Mouse (Mus musculus): ENCODE data around the gene Dtx2.
"Not testable (repeated sequence)": the region's sequence is repeated elsewhere in the genome, so short reads cannot be mapped to it uniquely, and the experiment has no call there.

The Dtx2 gene

DNA sequence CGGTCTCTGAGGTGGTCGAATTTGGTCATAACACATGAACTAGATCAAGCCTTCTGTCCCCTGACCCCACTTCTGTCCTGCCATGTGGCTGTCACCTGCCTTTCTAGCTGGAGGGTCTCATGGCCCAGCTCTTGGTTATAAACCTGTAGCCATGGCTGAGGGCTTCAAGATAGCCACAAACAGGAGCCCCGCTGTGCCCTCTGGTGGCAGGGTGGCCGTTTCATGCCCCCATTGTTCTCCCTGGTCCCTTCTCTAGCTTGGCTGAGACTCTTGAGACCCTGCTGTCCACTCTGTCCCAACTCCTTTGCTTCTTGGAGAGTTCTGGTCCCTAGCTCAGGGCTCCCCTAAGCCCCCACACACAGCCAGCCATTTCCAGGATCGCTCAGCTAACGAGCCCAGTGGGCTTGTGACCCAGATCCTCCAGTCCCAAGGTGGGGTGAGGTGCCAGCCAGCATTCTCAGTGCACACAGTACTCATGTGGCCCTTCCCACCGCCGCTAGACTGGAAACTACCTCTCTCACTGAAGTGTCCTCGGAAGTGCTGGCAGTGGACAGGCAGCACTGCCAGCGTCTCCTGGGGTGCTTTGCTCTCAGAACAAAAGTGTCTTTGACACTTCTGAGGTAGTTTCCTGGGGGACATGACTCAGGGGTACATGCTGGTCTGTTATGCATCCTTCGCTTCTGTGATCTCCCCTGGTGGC is 33.2 kb downstream of the Dtx2 start:
- DNase-seq (ENCODE audit: low spot score) = no peak

DNA sequence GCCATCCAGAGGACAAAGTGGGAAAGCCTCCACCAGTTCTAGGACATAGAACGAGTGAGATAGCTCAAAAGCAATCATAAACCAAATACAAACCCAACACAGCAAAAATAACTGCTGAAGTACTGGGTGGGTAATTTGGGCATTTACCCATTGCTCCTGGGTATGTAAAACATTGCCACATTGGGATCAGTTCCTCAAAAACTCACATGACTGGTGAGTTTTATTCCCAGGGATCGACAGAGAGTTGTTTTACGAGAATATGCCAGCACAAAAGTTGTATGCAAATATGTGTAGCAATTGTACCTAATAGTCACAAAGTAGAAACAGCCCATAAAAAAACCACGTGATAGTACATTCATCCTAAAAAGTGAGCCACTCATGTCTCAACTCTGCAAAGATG is 40.3 kb downstream of the Dtx2 start:
- DNase-seq (ENCODE audit: low spot score) = no peak

DNA sequence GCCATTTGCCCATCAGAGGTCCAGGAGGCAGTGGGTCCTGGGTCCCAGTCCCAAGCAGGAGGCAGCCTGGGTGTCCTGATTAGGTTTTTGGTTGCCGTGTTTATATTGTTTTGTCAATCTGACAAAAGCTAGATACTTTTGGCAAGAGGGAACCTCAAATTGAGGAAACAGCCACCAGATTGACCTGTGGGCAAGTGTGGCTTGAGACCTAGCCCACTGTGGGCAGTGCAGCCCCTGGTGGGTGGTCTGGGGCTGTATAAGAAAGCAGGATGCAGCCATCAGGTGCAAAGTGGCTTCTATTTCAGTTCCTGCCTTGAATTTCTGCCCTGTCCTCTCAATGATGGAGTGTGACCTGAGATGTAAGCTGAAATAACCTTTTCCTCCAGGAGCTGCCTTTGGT is 40.7 kb downstream of the Dtx2 start:
- DNase-seq (ENCODE audit: low spot score) = no peak

DNA sequence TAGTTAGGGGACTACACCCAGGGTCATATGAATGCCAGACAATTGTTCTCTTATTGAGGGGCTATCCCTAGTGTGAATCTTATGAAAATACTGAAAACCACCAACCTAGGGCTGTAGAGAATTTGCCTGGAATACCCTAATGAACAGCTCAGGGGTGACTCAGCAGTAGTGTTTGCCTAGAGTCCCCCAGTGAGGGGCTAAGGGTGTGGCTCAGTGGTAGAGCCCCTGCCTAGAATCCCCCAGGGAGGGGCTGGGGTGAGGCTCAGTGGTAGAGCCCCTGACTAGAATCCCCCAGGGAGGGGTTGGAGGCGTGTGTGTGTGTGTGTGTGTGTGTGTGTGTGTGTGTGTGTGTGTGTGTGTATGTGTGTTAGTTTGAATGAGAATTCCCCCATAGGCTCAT is 42.1 kb downstream of the Dtx2 start:
- no peak for DNase-seq (ENCODE audit: low spot score)

DNA sequence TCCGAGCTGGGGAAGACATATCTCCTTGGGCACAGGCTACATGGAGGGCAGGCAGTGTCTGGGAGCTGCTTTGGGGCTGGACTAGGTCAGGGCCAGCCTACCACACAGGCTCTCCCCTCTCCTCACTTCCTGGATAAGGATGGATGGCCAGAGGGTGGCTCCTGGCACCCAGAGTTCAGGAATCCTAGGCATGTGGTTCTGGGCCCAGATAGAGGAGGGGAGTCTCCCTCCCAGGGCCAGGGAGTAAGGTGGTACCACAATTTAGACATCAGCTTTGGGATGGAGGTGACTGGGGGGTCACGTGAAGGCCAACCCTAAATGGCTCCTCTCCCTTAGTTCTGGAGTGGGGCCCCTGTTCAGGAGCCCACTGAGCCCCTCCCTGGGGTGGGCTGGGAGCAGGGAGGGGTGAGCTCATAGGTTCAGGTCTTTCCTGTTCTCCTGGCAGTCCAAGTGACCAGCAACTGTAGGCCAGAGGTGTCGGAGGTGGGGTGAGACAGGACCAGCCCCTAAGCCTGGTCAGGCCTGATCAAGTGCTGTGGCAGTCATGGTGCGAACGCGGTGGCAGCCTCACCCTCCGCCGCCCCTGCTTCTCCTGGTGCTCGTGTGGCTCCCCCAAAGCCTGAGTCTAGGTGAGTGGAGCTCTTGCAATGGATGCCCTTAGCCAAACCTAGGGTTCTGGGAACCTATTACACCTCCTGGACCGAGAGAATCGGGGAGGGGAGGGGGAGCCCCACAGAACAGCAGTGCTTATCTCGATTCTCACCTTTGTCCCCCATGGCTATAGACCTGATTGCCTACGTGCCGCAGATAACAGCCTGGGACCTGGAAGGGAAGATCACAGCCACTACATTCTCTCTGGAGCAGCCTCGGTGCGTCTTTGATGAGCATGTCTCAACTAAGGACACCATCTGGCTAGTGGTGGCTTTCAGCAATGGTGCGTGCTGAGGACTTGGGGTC is 43.9 kb downstream of the Dtx2 start, which contains the start of gene Upk3b:
Upk3b (plus strand) TSS at position 239 of the 957 bp plus-strand sequence.
- DNase-seq (ENCODE audit: low spot score) = no peak

DNA sequence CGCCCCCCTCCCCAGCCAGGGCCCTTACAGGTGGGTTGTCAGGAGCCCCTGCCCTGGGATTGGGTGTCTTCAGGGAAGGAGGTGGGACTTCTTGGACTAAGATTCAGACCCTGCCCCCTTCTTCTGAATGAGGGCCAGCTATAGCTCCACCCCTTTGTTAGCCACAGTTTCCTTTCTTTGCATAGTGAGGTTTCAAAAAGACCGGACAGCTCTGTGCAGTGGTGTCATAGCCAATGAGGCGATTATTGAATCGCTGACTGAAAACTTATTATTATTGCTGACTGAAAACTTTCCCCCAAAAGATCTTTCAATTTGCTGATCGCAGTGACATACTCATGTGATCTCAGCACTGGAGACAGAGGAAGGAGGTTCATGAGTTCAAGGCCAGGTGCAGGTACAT is 45.6 kb downstream of the Dtx2 start:
- DNase-seq (ENCODE audit: low spot score) = no peak

DNA sequence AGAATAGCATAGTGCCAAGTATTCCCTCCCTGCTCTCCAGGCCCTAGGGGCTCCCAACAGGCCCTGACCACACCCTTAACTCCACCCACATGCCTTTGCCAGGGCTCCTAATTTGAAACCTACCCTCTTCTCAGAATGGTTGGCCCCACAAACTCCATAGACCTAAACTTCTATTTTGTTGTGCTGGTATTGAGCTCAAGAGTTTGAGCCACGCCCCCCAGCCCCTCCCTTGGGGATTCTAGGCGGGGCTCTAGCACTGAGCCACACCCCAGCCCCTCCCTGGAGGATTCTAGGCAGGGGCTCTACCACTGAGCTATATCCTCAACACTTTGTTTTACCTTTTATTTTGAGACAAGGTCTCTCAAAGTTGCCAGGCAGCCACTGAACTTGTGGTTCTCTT is 46.7 kb downstream of the Dtx2 start:
- DNase-seq (ENCODE audit: low spot score) = no peak

DNA sequence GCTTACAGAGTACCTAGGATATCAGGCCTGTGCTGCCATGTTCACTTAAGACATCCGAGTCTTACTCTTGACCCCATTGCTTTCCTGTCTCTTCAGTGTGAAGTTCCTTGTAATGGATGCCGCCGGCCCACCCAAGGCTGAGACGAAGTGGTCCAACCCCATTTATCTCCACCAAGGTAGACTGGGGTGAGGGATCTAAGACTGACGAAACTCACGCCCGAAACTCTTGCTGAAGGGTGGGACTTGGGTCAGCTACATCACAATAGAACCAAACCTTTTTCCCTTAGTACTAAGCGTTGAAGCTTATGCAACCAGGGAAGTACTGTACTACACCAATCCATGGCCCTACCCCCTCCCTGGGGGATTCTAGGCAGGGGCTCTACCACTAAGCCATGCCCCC is 47.1 kb downstream of the Dtx2 start:
- no peak for DNase-seq (ENCODE audit: low spot score)

DNA sequence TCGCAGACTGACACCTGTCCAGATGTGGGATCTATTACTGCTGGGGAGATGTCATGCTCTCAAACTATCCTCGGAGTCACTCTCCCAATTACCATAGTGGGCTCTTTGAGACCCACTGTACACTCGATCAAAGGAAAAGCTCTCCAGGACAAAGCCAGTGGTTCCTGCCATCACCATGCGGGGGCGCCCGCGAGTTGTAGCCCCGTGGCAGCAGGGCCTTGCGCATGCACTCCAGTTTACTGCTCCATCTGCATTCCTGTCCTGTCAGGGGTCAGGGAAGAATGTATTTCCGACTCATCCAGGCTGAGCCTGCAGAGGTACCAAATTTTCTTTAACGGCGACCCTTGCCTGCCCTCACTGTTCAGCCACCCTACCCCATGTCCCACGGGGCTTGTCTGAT is 50.3 kb downstream of the Dtx2 start:
- DNase-seq (ENCODE audit: low spot score) = no peak

DNA sequence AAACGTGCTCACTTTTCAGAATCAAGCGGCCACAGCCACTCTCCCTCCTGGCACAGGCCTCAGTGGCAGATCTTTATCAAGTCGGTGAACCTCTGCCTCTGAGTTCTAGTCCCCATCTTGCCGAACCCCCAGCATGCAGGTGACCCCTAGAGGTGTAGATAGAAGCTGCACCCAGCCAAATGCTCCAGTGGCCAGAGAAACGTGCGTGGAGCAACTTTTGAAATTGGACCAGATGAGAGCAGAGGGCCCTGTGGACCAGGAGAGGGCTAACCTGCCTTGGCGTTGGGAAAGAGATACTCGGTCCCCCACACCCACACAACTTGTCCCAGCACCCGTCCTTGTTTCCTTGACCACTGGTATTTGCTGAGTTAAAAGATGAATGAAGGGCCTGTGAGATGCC is 50.8 kb downstream of the Dtx2 start:
- DNase-seq (ENCODE audit: low spot score) = peak; percentile 56

DNA sequence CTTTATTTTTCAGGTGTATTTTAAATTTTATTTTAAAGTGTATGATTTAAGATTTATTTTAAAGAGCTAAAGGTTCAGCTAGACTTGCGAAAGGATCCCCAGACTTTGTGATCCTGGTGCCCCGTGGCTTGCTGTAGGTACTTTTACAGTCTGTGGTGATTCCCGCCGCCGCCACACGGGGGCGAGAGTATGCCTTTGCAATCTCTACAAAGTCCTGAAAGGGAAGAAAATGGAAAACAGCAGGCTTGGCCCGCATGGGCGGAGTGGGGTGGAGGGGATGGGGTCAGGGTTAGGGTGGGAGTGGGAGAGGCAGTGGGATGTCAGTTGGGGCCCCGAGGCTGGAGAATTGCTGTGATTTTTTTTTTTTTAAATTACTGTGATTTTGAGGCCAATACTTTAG is 51.4 kb downstream of the Dtx2 start:
- peak; percentile 93 for DNase-seq (ENCODE audit: low spot score)

DNA sequence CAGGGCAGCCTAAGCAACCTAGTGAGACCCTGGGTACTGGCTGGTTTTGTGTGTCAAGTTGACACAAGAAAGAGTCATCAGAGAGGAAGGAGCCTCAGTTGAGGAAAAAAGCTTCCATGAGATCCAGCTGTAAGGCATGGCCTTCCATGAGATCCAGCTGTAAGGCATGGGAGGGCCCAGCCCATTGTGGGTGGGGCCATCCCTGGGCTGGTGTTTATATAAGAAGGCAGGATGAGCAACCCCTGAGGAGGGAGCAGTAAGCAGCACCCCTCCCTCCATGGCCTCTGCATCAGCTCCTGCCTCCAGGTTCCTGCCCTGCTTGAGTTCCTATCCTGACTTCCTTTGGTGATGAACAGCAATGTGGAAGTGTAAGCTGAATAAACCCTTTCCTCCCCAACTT is 53.9 kb downstream of the Dtx2 start:
- not testable (repeated sequence) for DNase-seq (ENCODE audit: low spot score)

DNA sequence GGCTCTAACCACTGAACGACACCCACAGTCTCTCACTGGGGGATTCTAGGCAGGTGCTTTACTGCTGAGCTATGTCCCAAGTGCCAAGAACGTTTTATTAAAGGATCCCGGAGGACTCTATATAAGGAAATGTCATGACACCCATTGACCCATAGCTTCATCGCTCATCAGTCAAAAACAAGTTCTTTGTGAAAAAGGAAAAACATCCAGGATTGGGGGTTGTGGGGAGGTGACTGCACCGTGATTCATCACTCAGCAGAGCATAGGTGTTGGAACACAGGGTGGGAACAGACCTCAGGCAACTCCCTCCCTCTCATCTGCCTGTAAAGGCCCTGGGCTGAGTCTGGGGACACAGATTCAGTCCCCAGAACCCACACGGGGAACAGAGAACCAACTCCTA is 55.3 kb downstream of the Dtx2 start:
- no peak for DNase-seq (ENCODE audit: low spot score)

DNA sequence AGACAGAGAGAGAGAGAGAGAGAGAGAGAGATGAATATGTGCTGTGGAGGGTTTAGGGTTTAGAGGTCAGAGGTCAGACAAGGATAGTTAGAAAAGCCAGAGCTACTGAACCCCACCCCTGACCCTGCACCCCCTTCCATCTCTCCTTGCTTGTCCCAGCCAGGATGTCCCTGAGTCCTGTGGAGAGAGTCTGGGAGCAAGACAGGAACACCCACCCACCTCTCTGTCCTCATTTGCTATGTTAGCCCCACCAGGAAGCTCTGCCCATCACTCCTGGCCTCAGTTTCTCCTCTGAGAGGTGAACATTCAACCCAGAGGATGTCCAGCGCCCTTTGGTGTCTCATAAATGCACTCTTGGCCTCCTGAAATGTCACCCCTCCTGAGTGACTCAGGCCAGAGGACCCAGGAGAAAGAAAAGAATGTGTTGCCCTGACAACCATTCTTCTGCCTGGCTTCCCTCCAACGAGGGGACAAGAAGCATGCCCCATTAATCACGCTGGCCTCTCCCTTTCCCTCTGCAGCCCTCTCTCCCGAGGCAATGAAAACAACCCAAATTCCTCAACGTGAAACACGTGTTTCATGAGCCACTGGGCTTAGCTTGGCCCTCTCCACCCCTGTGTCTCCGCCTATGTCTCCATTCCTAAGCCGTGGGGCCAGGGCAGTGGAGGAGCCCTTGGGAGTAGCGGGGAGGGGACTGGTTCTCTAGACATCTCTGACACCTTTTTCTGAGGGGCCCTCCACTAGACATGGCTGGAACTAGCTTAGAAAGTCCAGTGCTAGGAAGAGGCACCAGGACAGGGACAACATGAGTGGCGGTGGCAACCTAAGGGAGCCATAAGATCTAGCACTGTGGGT is 56.9 kb downstream of the Dtx2 start:
- peak; percentile 90 for DNase-seq (ENCODE audit: low spot score)

DNA sequence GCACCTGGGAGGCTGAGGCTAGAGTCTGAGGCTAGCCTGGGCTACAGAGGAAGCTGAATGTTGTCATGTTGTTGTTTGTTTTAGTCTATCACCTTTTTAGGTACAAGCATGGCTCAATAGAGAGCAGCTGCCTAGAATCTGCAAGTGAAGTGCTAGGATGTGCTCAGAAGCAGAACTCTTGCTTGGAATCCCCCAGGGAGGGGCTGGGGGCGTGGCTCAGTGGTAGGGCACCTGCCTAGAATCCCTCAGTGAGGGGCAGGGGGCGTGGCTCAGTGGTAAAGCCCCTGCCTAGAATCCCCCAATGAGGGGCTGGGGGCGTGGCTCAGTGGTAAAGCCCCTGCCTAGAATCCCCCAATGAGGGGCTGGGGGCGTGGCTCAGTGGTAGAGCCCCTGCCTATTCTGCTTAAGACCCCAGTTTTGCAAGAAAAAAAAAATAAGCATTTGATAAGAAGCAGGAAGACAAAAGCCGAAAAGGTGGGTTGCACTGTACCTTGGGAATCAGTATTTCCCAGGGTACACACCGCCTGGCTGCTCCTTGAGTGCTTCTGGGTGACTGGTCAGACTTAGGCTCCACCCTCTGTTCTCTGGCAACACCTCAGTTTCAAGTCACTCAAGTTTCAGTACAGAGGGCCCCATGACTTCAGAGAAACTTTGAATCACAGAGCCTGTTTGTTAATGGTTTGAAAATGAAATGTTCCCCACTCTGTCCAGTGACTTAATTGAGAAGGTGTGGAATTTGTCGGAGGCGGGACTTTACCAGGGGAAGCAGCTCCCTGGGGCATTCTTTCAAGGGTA is 58.5 kb downstream of the Dtx2 start:
- DNase-seq (ENCODE audit: low spot score) = no peak

DNA sequence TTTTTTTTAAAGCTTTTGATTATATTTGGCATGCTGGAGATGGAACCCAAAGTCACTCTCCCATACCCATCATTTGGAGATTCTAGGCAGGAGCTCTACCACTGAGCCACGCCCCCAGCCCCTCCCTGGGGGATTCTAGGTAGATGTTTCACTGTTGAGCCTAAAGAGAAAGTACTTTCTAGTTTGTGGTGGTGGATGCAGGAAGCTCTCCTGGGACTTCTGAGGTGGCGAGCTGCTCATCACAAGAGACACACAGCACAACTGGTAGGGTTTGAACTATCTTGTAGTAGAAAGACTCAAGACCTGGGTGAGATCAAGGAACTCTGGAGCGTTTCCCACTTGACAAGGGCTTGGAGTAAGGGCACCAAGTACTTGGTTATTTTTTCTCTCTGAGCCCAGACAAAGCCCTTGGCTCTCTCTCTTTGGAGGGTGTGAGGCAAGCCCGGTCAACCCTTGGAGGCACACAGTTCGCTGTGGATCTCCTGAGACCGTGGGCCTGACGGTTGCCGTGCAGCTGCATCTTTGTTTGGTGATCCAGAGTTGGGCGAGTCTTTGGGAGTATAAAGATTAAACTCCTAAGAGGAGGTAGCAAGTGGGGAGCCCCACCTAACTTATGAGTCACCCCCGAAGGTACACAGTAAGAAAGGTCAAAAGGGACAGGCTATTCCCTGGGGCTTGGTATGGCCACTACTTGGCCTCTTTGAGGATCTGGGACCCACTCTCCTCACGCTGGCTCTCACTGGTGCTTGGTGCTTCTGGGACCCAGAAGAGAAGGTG is 59.9 kb downstream of the Dtx2 start, which contains the start of gene Upk3bl:
Upk3bl (plus strand) TSS at position 192 of the 777 bp plus-strand sequence.
- no peak for DNase-seq (ENCODE audit: low spot score)

DNA sequence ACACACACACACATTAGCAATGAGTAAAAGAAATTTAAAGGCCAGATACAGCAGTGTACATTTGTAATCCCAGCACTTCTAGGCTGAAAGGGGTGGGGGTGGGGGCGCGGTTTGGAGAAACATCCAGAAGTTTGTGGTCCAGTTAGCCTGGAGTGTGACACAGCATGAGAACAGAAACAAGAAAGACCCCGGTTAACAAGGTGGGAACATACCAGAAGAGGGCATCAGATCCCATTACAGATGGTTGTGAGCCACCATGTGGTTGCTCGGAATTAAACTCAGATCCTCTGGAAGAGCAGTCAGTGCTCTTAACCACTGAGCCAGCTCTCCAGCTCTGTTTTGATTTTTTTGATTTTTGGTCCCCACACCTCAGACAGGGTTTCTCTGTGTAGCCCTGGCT is 61.5 kb downstream of the Dtx2 start:
- DNase-seq (ENCODE audit: low spot score) = no peak

DNA sequence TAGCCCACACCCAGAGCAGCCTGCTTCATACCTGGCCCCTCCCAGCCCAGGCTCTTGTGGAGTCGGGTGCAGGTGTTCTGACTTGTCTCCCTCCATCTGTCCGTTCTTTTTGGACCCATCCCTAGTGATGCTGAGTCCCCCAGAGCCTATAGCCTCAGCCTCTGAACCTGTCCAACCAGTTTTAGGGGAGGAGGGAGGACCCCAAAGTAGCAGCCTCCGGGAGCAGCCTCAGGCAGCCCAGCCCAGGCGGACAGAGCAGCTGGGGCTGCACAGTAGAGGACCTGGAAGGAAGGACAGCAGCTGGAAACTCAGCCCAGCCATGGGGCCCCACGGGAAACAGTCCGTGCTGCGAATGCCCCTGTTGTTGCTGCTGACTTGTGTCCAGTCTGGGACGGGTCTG is 62.5 kb downstream of the Dtx2 start:
- DNase-seq (ENCODE audit: low spot score) = no peak

DNA sequence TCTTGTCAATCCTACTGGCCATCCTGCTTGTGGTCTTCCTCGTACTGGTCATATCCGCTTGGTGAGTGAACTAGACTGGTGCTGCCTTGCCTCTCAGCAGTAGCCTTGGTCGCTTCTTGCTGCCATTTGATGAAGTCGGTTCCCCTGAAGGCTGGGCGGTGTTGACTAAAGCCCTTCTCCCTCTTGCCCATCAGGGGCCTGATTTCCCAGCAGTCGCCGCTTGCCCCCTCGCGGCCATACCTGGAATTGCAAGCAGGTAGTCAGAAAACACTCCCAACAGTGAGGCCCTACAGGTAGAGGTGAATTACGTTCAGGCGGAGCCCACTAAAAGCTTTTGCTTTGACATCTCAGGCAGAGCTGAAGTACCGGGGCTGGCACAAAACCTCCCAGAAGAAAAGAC is 67.0 kb downstream of the Dtx2 start:
- DNase-seq (ENCODE audit: low spot score) = peak; percentile 90

DNA sequence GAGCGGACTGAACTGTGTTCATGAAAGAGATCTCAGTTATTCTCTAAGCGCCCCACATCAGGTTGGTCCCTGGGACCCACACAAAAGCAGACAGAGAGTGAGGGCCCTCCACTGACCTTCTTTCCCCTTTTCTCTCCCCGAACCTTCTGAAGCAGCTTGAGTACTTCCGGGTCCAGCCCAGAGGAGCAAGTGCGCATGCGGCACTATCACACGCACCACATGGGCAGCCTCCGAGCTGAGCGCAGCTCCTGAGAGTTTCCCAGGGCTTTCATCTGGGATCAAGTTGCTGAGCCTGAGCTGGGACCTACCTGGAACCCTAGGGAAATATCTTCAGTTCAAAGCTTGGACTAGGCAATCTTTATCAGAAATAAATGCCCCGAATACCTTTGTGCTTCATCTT is 69.3 kb downstream of the Dtx2 start:
- no peak for DNase-seq (ENCODE audit: low spot score)
